8 mouse cellular contexts compared by ENCODE assay signal in the genomic region with DNA sequence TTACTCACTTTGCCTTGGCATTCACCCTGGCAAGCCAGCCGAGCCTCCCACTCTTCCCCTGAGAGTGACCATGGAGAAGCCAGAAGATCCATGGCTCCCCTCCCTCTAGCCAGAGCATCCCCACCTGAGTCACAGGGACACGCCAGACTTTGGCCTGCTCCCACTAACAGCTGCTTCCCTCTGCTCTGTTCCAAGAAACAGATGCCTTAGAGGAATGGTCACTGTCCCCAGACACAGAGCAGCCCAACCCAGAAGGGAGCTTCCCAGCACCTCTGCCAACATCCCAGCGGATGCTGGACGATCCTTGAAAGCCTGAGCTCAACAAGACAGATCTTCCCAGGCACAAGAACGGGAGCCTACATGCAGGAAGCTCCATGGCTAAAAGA.
DNase-seq lines count a peak whose midpoint lies in the region; TF ChIP-seq lines count a peak whose summit lies in the region.
"Had no signal": no experiment of that assay in that cellular context is flagged by ENCODE, and none has a peak within 500 bp of the region (broad histone marks: within the 10 kb centered on the region; RNA-seq: fewer than 3 reads in every experiment).

No protein-coding gene starts in this region.

- peaks cover 81% of the 10 kb centered on the region for H3K4me1 ChIP-seq in heart, adult 2 months (ENCODE audit: control insufficient read depth, insufficient read depth, low read length)

- WGBS in heart, adult 2 months = 21% methylated on average over 5 of the region's 5 CpGs

- H3K4me3 ChIP-seq in heart, adult 2 months = peak overlapping the region; percentile 26; the same call in 1 of the 2 replicates

- no peaks in the 10 kb centered on the region for H3K27me3 ChIP-seq in heart, adult 2 months (ENCODE audit: control insufficient read depth, insufficient read depth, low read length)

- H3K79me2 ChIP-seq in heart, adult 2 months (replicated peaks; ENCODE audit: control insufficient read depth, insufficient read depth, low read length) = peaks cover 12% of the 10 kb centered on the region

- no peak for TF ChIP-seq CTCF in heart, adult 2 months (IDR thresholded peaks at IDR 0.05)

- DNase-seq in 3134 (ENCODE audit: extremely low read depth, insufficient read length, low spot score) (peak; percentile 72), NIH3T3 (ENCODE audit: low read depth) (peak; percentile 59)
- peak; percentile 70 to 81 for DNase-seq in heart, adult 2 months
- DNase-seq in kidney, postnatal 14 days = peak; percentile 71
- DNase-seq in layer of hippocampus, adult 9-10 months (ENCODE audit: low spot score) = no peak
- DNase-seq in frontal cortex, postnatal 10 days (ENCODE audit: low spot score in 2 of 2) = no peak
- no peak for DNase-seq in ovary, adult 18-20 months (ENCODE audit: low spot score)

- TF ChIP-seq EP300 in heart, adult 2 months (IDR thresholded peaks at IDR 0.05; ENCODE audit: insufficient read depth, low read depth, low read length) = peak; percentile 91

- peak overlapping the region; percentile 18 for H3K9ac ChIP-seq in heart, adult 2 months (ENCODE audit: low read depth, low read length)
- H3K9ac ChIP-seq: liver, embryonic 14.5 days had no signal

- TF ChIP-seq POLR2A in heart, adult 2 months (IDR thresholded peaks at IDR 0.05; ENCODE audit: insufficient read depth, low read depth, low read length) = 0 out of 2 replicates have a peak, but pooled peaks have one; percentile 38

- H3K27ac ChIP-seq in heart, adult 2 months = peak overlapping the region; percentile 96
- H3K27ac ChIP-seq: liver, embryonic 14.5 days had no signal

- intact Hi-C loops in heart, adult 2 months (cut with DNase I) = no loop called here

- peaks cover 42% of the 10 kb centered on the region for H3K36me3 ChIP-seq in heart, adult 2 months (ENCODE audit: control insufficient read depth, insufficient read depth, low read length)

Comparison
In these comparisons a context has a peak if more than half of its experiments do, and no peak if none do; other contexts are left out.
1. DNase-seq: peak in 3134 (single experiment), NIH3T3 (single experiment), heart, adult 2 months (2 of 2) and kidney, postnatal 14 days (single experiment); none in layer of hippocampus, adult 9-10 months (single experiment), frontal cortex, postnatal 10 days (0 of 2) and ovary, adult 18-20 months (single experiment).